Comparison of ENCODE assay signal across 14 mouse cellular contexts in genomic region chr19:6599281-6599680, GRCm38 (mm10). TPM values are rescaled to one million over a fixed set of nuclear protein-coding genes. Genes with fewer than 3 reads are reported as not detected.
"Had no signal": no experiment of that assay in that cellular context is flagged by ENCODE, and none has a peak within 500 bp of the region (broad histone marks: within the 10 kb centered on the region; RNA-seq: fewer than 3 reads in every experiment).

No protein-coding gene starts in this region.

- H3K27ac ChIP-seq: layer of hippocampus, adult 2 months; limb, embryonic 12.5 days; liver, embryonic 14.5 days; midbrain, embryonic 12.5 days had no signal

- H3K27me3 ChIP-seq: midbrain, embryonic 12.5 days had no signal

- H3K36me3 ChIP-seq: limb, embryonic 12.5 days; midbrain, embryonic 12.5 days had no signal

- H3K4me3 ChIP-seq: layer of hippocampus, adult 2 months; limb, embryonic 12.5 days; midbrain, embryonic 12.5 days had no signal

- DNase-seq: liver; lung, adult 18-20 months; right cerebral cortex, adult 18-20 months; right cerebral cortex, postnatal 25 days; thymus, adult 18-20 months; thymus, postnatal 14 days had no signal

- H3K4me2 ChIP-seq: limb, embryonic 12.5 days; midbrain, embryonic 12.5 days had no signal

- H3K9ac ChIP-seq: limb, embryonic 12.5 days; liver, embryonic 14.5 days; midbrain, embryonic 12.5 days had no signal

- H3K4me1 ChIP-seq: limb, embryonic 12.5 days; midbrain, embryonic 12.5 days had no signal

- H3K9me3 ChIP-seq: limb, embryonic 12.5 days; midbrain, embryonic 12.5 days had no signal

RNA-seq across cellular contexts. Expression of gene Slc22a12, which starts 56.4 kb away (rescaled TPM):
- total RNA-seq: megakaryocyte-erythroid progenitor cell, adult 5-6 weeks had no signal
- polyA plus RNA-seq: limb, embryonic 12.5 days; liver, embryonic 14.5 days; lung, embryonic 16.5 days; midbrain, embryonic 12.5 days; small intestine, adult 2 months; stomach, embryonic 14.5 days had no signal
